Mouse (Mus musculus) liver, postnatal 0 days (tissue): Measurements from ENCODE around the gene Enpep. TPM values are rescaled to one million over a fixed set of nuclear protein-coding genes. Genes with fewer than 3 reads are reported as not detected.

Source experiments
- ATAC-seq: fragments of 200-750 bp; cut with Nextera tagmentation; 2 replicates; pipeline ENCODE4 v1.8.0; 2017; ENCODE audit warnings: mild to moderate bottlenecking, moderate library complexity
- DNase-seq: peaks from one replicate; pipeline ENCODE4 v3.0.0-alpha.2; 2016
- H3K27ac ChIP-seq: fragments of 300-500 bp; sonication (generic); 2 replicates; pipeline ENCODE4 v1.5.1; 2014; ENCODE audit warnings: antibody characterized with exemption, moderate library complexity, mild to moderate bottlenecking, low read depth
- H3K27me3 ChIP-seq: fragments of 300-500 bp; sonication (generic); 2 replicates; pipeline ENCODE4 v1.6.1; 2014; ENCODE audit warnings: low read length, control low read depth, mixed read lengths; ENCODE audit not compliant: insufficient read depth
- H3K36me3 ChIP-seq: fragments of 300-500 bp; sonication (generic); replicated peaks from 2 replicates; pipeline ENCODE4 v1.6.1; 2014; ENCODE audit warnings: mild to moderate bottlenecking, control low read depth, low read length, moderate library complexity, mixed read lengths; ENCODE audit not compliant: insufficient read depth
- H3K4me1 ChIP-seq: fragments of 300-500 bp; sonication (generic); 2 replicates; pipeline ENCODE4 v1.6.1; 2014; ENCODE audit warnings: antibody characterized with exemption, mild to moderate bottlenecking, control low read depth; ENCODE audit not compliant: insufficient read depth
- H3K4me2 ChIP-seq: fragments of 300-500 bp; sonication (generic); 2 replicates; pipeline ENCODE4 v1.6.1; 2014; ENCODE audit warnings: low read depth, mild to moderate bottlenecking, low read length, moderate library complexity, mixed read lengths
- H3K4me3 ChIP-seq: fragments of 300-500 bp; sonication (generic); 2 replicates; pipeline ENCODE4 v1.5.1; 2014; ENCODE audit warnings: low read depth, low read length
- H3K9ac ChIP-seq: fragments of 300-500 bp; sonication (generic); replicated peaks from 2 replicates; pipeline ENCODE4 v1.6.1; 2014; ENCODE audit warnings: mild to moderate bottlenecking, moderate library complexity
- H3K9me3 ChIP-seq: fragments of 300-500 bp; sonication (generic); 2 replicates; pipeline ENCODE4 v1.6.1; 2016; ENCODE audit warnings: mild to moderate bottlenecking, control low read depth, low read length, mixed read lengths
- CTCF ChIP-seq: sonication (generic); IDR thresholded peaks from 2 replicates; pipeline ENCODE4 v1.5.1; 2016; ENCODE audit warnings: antibody characterized with exemption, low read depth
- EP300 ChIP-seq: IDR thresholded peaks from 2 replicates; pipeline ENCODE4 v1.6.1; 2016; ENCODE audit warnings: antibody characterized with exemption, low read depth, mild to moderate bottlenecking
- WGBS: fragments of 180-500 bp; shearing (Covaris S2); extraction: QIAGEN DNeasy Blood & Tissue Kit; methylation state at CpG from one replicate; pipeline ENCODE4 v1.1.7; 2014; ENCODE audit not compliant: insufficient replicate concordance; 5-methylcytosine and 5-hydroxymethylcytosine counted together
- polyA plus RNA-seq: library from polyadenylated mRNA; unstranded; fragments of >200 nt; fragmentation: Nextera tagmentation; extraction: Ambion mirVana; gene quantifications from 2 replicates; pipeline ENCODE4 v1.2.1, GENCODE M21; 2015

The Enpep gene
- polyA plus RNA-seq, 1 experiment from 2014 or later, result 8.6 TPM

DNA sequence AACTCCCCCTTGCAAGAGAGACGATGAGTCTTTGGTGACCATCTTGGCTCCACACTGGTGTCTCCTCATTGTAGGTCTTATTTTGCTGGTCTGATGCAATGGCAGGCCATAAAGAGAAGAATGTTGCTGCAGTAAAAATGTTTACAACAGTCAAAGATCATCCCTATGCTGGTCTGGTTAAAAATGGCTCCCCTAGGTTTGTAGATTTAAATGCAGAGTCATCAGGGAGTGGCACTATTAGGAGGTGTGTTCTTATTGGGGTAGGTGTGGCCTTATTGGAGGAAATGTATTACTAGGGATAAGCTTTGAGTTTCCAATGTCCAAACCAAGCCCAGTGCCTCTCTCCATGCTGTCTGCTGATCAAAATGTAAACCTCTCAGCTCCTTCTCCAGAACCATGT, 10.2 kb upstream of the Enpep start:
- DNase-seq (no peak), ATAC-seq (no peak)
- H3K27me3 ChIP-seq, result no peaks in the 10 kb centered on the region
- TF ChIP-seq CTCF (no peak), EP300 (no peak)
- no peak overlapping the region for H3K27ac ChIP-seq
- no peak overlapping the region for H3K4me2 ChIP-seq
- H3K4me1 ChIP-seq, result peaks cover 7% of the 10 kb centered on the region
- no peaks in the 10 kb centered on the region for H3K36me3 ChIP-seq
- 85% methylated on average over 1 of the region's 1 CpGs for WGBS
- no peak overlapping the region for H3K9ac ChIP-seq
- H3K9me3 ChIP-seq, result no peaks in the 10 kb centered on the region
- no peak overlapping the region for H3K4me3 ChIP-seq

DNA sequence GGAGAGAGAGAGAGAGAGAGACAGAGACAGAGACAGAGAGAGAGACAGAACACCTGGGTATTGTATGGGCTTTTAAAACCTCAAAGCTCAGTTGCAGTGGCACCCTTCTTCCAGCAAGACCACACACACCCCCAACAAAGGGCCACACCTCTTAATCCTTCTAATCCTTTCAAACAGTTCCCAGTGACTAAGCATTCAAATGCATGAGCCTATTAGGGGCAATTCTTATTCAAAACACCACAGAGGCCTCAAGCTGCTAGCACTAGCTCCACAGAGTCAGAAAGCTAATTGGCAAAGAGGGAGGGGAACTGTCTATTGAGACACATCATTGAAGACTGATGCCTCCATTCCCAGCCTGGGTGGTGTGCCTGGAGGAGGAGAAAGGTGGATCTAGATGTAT, 8.5 kb upstream of the Enpep start:
- Histone ChIP-seq H3K4me2 (no peak overlapping the region), H3K27ac (no peak overlapping the region), H3K36me3 (no peaks in the 10 kb centered on the region), H3K4me1 (peaks cover 7% of the 10 kb centered on the region), H3K9me3 (no peaks in the 10 kb centered on the region), H3K27me3 (no peaks in the 10 kb centered on the region), H3K9ac (no peak overlapping the region), H3K4me3 (no peak overlapping the region)
- no peak for DNase-seq
- ATAC-seq, result no peak
- TF ChIP-seq CTCF (no peak), EP300 (no peak)

DNA sequence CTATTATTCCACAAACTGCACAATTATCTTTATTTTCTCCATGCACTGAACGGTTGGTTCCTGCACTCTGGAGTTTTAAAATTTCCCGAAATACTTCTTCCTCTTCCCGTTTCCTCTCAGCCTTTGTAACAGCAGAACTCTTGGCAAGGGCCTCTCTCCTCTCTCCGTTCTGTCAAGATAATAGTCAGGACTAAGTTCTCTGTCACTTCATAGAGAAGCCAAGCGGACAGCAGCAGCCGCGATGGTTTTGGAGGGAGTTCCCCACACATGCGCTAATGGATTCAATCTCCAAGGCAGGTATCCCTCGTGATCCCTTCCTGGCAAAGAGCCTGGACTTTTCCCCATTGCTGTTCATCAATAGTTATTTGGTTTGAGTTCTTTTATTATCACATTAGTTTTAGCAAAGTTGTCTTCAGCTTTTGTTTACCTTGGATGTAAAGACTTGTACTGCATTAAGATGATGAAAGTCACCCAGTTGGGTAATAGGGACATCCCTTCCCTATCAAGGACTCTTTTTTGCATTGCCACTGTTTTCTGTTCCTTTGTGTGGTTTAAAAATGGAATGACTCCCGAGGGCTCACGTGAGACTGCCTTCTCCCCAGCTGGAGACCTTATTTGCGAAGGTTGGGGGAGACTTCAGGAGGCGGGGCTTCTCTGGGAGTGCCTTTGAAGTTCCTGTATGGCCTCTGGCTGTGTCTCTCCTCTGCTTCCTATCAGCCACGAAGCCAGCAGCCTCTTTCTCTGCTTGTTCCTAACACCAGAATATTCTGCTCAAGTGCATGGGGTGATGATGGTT, 6.0 kb upstream of the Enpep start:
- TF ChIP-seq EP300, result no peak
- no peak for TF ChIP-seq CTCF
- no peaks in the 10 kb centered on the region for H3K9me3 ChIP-seq
- DNase-seq, result no peak
- H3K4me1 ChIP-seq, result peaks cover 7% of the 10 kb centered on the region
- no peak overlapping the region for H3K27ac ChIP-seq
- H3K4me2 ChIP-seq, result peak overlapping the region; percentile 20; the same call in 1 of the 2 replicates
- no peak overlapping the region for H3K4me3 ChIP-seq
- no peak for ATAC-seq
- H3K36me3 ChIP-seq, result no peaks in the 10 kb centered on the region
- no peaks in the 10 kb centered on the region for H3K27me3 ChIP-seq
- H3K9ac ChIP-seq, result no peak overlapping the region
- 38% methylated on average over 14 of the region's 14 CpGs for WGBS

DNA sequence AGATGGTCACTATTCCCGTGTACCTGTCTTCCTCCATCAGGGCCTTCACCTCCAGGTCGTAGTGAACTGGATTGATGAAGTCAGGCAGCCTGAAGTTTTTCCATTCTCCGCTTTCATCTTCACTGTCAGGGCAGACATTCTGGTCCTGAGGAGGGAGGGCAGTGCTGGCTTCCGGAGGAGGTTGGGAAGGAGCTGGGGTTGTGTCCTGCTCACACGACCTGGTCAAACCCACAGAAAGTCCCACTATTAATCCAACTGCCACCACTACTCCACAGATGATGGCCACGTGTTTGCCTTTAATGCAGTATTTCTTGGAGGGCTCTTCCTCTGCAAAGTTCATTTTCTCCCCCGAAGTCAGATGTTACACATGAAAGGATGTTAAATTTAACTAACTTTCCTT, 378 bp downstream of the Enpep start:
- Histone ChIP-seq H3K4me1 (no peaks in the 10 kb centered on the region), H3K27ac (no peak overlapping the region; the same call in 1 of the 2 replicates), H3K4me2 (peak overlapping the region; percentile 68), H3K9ac (peak overlapping the region; percentile 34), H3K4me3 (peak overlapping the region; percentile 46), H3K9me3 (no peaks in the 10 kb centered on the region), H3K36me3 (no peaks in the 10 kb centered on the region), H3K27me3 (no peaks in the 10 kb centered on the region)
- TF ChIP-seq CTCF (no peak), EP300 (no peak)
- peak; percentile 22; the same call in 1 of the 2 replicates for ATAC-seq
- DNase-seq, result no peak
- WGBS, result 39% methylated on average over 7 of the region's 7 CpGs

DNA sequence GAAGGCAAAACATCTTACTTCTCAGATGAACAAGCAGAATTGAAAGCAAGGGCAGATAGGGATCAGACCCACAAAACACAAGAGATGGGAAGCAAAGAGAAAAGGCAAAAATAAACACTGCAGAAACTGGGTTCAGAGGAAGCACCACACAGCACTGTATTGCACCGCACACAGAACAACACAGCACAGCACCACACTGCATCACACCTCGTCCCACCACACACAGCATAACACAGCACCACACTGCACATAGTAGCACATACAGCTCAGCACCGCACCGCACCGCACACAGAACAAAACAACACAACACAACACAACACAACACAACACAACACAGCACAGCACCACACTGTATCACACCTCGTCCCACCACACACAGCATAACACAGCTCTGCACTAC, 1.1 kb downstream of the Enpep start:
- no peaks in the 10 kb centered on the region for H3K36me3 ChIP-seq
- H3K9ac ChIP-seq, result 0 out of 2 replicates have a peak overlapping the region, but pooled peaks have one; percentile 34
- no peak for TF ChIP-seq EP300
- TF ChIP-seq CTCF, result no peak
- no peak for ATAC-seq
- peak overlapping the region; percentile 68 for H3K4me2 ChIP-seq
- H3K27me3 ChIP-seq, result no peaks in the 10 kb centered on the region
- no peak for DNase-seq
- no peak overlapping the region for H3K27ac ChIP-seq
- H3K4me1 ChIP-seq, result no peaks in the 10 kb centered on the region
- no peaks in the 10 kb centered on the region for H3K9me3 ChIP-seq
- H3K4me3 ChIP-seq, result peak overlapping the region; percentile 46
- WGBS, result 72% methylated on average over 6 of the region's 6 CpGs

DNA sequence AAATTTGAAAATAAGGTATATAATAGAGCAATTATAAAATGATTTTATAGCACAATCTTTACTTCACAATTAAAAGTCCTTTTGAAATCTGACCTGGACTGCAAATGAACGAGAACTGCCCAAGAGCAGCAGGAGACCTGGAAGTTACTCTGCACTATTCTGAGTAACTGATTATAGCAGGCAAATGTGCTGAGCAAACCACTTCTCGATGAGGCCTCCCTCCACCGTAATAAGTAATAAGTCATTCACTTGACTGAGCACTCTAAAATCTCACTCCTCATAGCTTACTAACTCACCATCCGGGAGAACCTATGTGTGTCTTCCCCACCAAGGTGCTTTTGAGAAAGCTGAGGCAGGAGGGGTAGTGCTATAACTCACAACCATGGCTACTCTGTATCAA, 4.5 kb downstream of the Enpep start:
- WGBS, result 74% methylated on average over 4 of the region's 4 CpGs
- H3K36me3 ChIP-seq, result no peaks in the 10 kb centered on the region
- no peak for ATAC-seq
- H3K4me3 ChIP-seq, result no peak overlapping the region
- no peaks in the 10 kb centered on the region for H3K4me1 ChIP-seq
- H3K27me3 ChIP-seq, result no peaks in the 10 kb centered on the region
- H3K27ac ChIP-seq, result no peak overlapping the region
- no peak overlapping the region for H3K9ac ChIP-seq
- DNase-seq, result no peak
- no peak for TF ChIP-seq CTCF
- no peak for TF ChIP-seq EP300
- H3K9me3 ChIP-seq, result no peaks in the 10 kb centered on the region
- H3K4me2 ChIP-seq, result no peak overlapping the region
